Mouse (Mus musculus) thymus, adult 18-20 months (tissue): ENCODE measurements around the gene Spdya.
"Not testable (repeated sequence)": the region's sequence is repeated elsewhere in the genome, so short reads cannot be mapped to it uniquely, and the experiment has no call there.

Experiments used
- DNase-seq, 2 experiments: peaks; one replicate each; pipeline ENCODE4 v3.0.0; 2022; ENCODE audit warnings: mixed read lengths in 2 of 2

Gene Spdya

GRCm38 (mm10) chr17:71633350-71633749 lies 81.5 kb downstream of the Spdya start:
- DNase-seq: no peak

GRCm38 (mm10) chr17:71636786-71637185 lies 84.9 kb downstream of the Spdya start:
- no peak for DNase-seq

GRCm38 (mm10) chr17:71637750-71638265 lies 85.9 kb downstream of the Spdya start:
- no peak for DNase-seq

- not testable (repeated sequence) for DNase-seq
These were observed 87.2 kb downstream of the Spdya start for GRCm38 (mm10) chr17:71639056-71639455.
